Mouse (Mus musculus) common myeloid progenitor, adult 5-6 weeks (primary cell): Measurements from ENCODE around the gene Atf6. TPM values are rescaled to one million over a fixed set of nuclear protein-coding genes. Genes with fewer than 3 reads are reported as not detected.

Experiments used
- ATAC-seq: replicated peaks from 2 replicates; pipeline ENCODE4 v1.8.0; 2016; ENCODE audit warnings: low read depth, mild to moderate bottlenecking, moderate TSS enrichment, inconsistent platforms; ENCODE audit not compliant: poor library complexity, severe bottlenecking
- total RNA-seq: library from RNA; stranded (forward); fragments of 200-1000, 187-1606 nt; gene quantifications from 2 replicates; pipeline ENCODE4 v1.2.3, GENCODE M21; 2017

The Atf6 gene
- total RNA-seq, 1 experiment from 2014 or later = 28.6 TPM

GRCm38 (mm10) chr1:170717241-170717828 is 150.2 kb downstream of the Atf6 start:
- ATAC-seq = no peak

- no peak for ATAC-seq
Observed at GRCm38 (mm10) chr1:170711731-170712130, 155.8 kb downstream of the Atf6 start.

- peak; percentile 13; the same call in 1 of the 2 replicates for ATAC-seq
Observed at GRCm38 (mm10) chr1:170709969-170710368, 157.6 kb downstream of the Atf6 start.

GRCm38 (mm10) chr1:170709481-170709880 is 158.1 kb downstream of the Atf6 start:
- peak; percentile 94 for ATAC-seq

- ATAC-seq = peak; percentile 59
Observed at GRCm38 (mm10) chr1:170709034-170709433, 158.5 kb downstream of the Atf6 start.

GRCm38 (mm10) chr1:170706046-170706445 is 161.5 kb downstream of the Atf6 start:
- ATAC-seq = no peak

GRCm38 (mm10) chr1:170704911-170705594 is 162.5 kb downstream of the Atf6 start:
- no peak for ATAC-seq

- no peak for ATAC-seq
Observed at GRCm38 (mm10) chr1:170704103-170704502, 163.5 kb downstream of the Atf6 start.

- ATAC-seq = 0 out of 2 replicates have a peak, but pooled peaks have one; percentile 20
Observed at GRCm38 (mm10) chr1:170702958-170703357, 164.6 kb downstream of the Atf6 start.

GRCm38 (mm10) chr1:170702263-170702662 is 165.3 kb downstream of the Atf6 start:
- ATAC-seq = peak; percentile 88

GRCm38 (mm10) chr1:170701582-170701981 is 166.0 kb downstream of the Atf6 start:
- no peak for ATAC-seq

- no peak for ATAC-seq
Observed at GRCm38 (mm10) chr1:170701178-170701577, 166.4 kb downstream of the Atf6 start.

GRCm38 (mm10) chr1:170700496-170701027 is 167.0 kb downstream of the Atf6 start:
- no peak for ATAC-seq

GRCm38 (mm10) chr1:170699553-170699952 is 168.0 kb downstream of the Atf6 start:
- no peak for ATAC-seq

GRCm38 (mm10) chr1:170698771-170699170 is 168.8 kb downstream of the Atf6 start:
- ATAC-seq = no peak

GRCm38 (mm10) chr1:170697771-170698356 is 169.7 kb downstream of the Atf6 start:
- no peak for ATAC-seq

- no peak for ATAC-seq
Observed at GRCm38 (mm10) chr1:170696996-170697395, 170.6 kb downstream of the Atf6 start.

GRCm38 (mm10) chr1:170695326-170695725 is 172.2 kb downstream of the Atf6 start:
- ATAC-seq = no peak

- 0 out of 2 replicates have a peak, but pooled peaks have one; percentile 29 for ATAC-seq
Observed at GRCm38 (mm10) chr1:170694821-170695291, 172.7 kb downstream of the Atf6 start.

GRCm38 (mm10) chr1:170691301-170691700 is 176.3 kb downstream of the Atf6 start:
- no peak for ATAC-seq

- ATAC-seq = no peak
Observed at GRCm38 (mm10) chr1:170689773-170690172, 177.8 kb downstream of the Atf6 start.
